Mouse (Mus musculus) heart, postnatal 10 days (tissue): Measurements from ENCODE around the gene Lrrc46. TPM values are rescaled to one million over a fixed set of nuclear protein-coding genes. Genes with fewer than 3 reads are reported as not detected.
A peak's percentile ranks its signal among the peaks of the same experiment; 100 is the strongest.

Source experiments
- DNase-seq, 2 experiments: peaks; one replicate each; pipeline ENCODE4 v3.0.0; 2021
- intact Hi-C: fragments of 180-260 bp; cut with DNase I; formaldehyde crosslinking; loops from one replicate; pipeline ENCODE4 v1.15.1; 2025
- total RNA-seq, 2 experiments: library from RNA; stranded (reverse); gene quantifications; 2 replicates each; pipeline ENCODE4 v1.2.3; 2021

Gene Lrrc46
- total RNA-seq, result under 1 TPM; 0.31 to 0.45 TPM

GRCm38 (mm10) chr11:97041022-97041899 is at the start of gene Lrrc46, which contains the start of gene Mrpl10:
TSS of gene Lrrc46 (minus strand) at chr11:97041407.
TSS of gene Mrpl10 (plus strand) at chr11:97041560.
- intact Hi-C loops, result no loop called here

GRCm38 (mm10) chr11:97086365-97086764 is 45.2 kb upstream of the Lrrc46 start:
- DNase-seq, result no peak
- intact Hi-C loops, result no loop called here

More at GRCm38 (mm10) chr11:97041022-97041899, at the start of gene Lrrc46, which contains the start of gene Mrpl10:
- DNase-seq, result peak; percentile 91

- DNase-seq, result no peak
- intact Hi-C loops, result no loop called here
Measured at GRCm38 (mm10) chr11:97084821-97085505, 43.8 kb upstream of the Lrrc46 start.

GRCm38 (mm10) chr11:97083401-97084140 is 42.4 kb upstream of the Lrrc46 start:
- no peak for DNase-seq
- intact Hi-C loops, result no loop called here

GRCm38 (mm10) chr11:97082977-97083376 is 41.8 kb upstream of the Lrrc46 start:
- DNase-seq, result peak; percentile 28 to 62
- intact Hi-C loops, result no loop called here

GRCm38 (mm10) chr11:97080291-97080690 is 39.1 kb upstream of the Lrrc46 start:
- intact Hi-C loops, result no loop called here
- no peak for DNase-seq

GRCm38 (mm10) chr11:97078751-97079150 is 37.5 kb upstream of the Lrrc46 start:
- peak; percentile 29 to 47 for DNase-seq
- intact Hi-C loops, result loop anchor here (10.0 kb wide), 1 partner anchor 246 kb away; no protein-coding TSS in a partner anchor

- DNase-seq, result no peak
- intact Hi-C loops, result loop anchor here (10.0 kb wide), 1 partner anchor 251 kb away; no protein-coding TSS in a partner anchor
Measured at GRCm38 (mm10) chr11:97074235-97074634, 33.0 kb upstream of the Lrrc46 start.

GRCm38 (mm10) chr11:97072533-97072932 is 31.3 kb upstream of the Lrrc46 start:
- DNase-seq, result peak; percentile 56 to 75
- intact Hi-C loops, result loop anchor here (2.0 to 10.0 kb wide), 3 partner anchors 74 to 252 kb away; no protein-coding TSS in a partner anchor

GRCm38 (mm10) chr11:97071129-97071528 is 29.9 kb upstream of the Lrrc46 start:
- intact Hi-C loops, result loop anchor here (10.0 kb wide), 1 partner anchor 254 kb away; no protein-coding TSS in a partner anchor

GRCm38 (mm10) chr11:97069770-97070169 is 28.6 kb upstream of the Lrrc46 start:
- intact Hi-C loops, result loop anchor here (10.0 kb wide), 1 partner anchor 255 kb away; no protein-coding TSS in a partner anchor
- no peak for DNase-seq

More at GRCm38 (mm10) chr11:97071129-97071528, 29.9 kb upstream of the Lrrc46 start:
- DNase-seq, result peak; percentile 63 to 77

GRCm38 (mm10) chr11:97069333-97069732 is 28.1 kb upstream of the Lrrc46 start:
- intact Hi-C loops, result no loop called here

GRCm38 (mm10) chr11:97066656-97067360 is 25.6 kb upstream of the Lrrc46 start:
- no peak for DNase-seq
- intact Hi-C loops, result no loop called here

More at GRCm38 (mm10) chr11:97069333-97069732, 28.1 kb upstream of the Lrrc46 start:
- DNase-seq, result no peak

- intact Hi-C loops, result no loop called here
Measured at GRCm38 (mm10) chr11:97065538-97066295, 24.5 kb upstream of the Lrrc46 start.

GRCm38 (mm10) chr11:97063921-97064295 is 22.7 kb upstream of the Lrrc46 start:
- intact Hi-C loops, result no loop called here

More at GRCm38 (mm10) chr11:97065538-97066295, 24.5 kb upstream of the Lrrc46 start:
- DNase-seq, result no peak

GRCm38 (mm10) chr11:97063274-97063920 is 22.2 kb upstream of the Lrrc46 start:
- intact Hi-C loops, result no loop called here

More at GRCm38 (mm10) chr11:97063921-97064295, 22.7 kb upstream of the Lrrc46 start:
- DNase-seq, result no peak

GRCm38 (mm10) chr11:97052219-97052646 is 11.0 kb upstream of the Lrrc46 start:
- intact Hi-C loops, result no loop called here
- DNase-seq, result no peak

More at GRCm38 (mm10) chr11:97063274-97063920, 22.2 kb upstream of the Lrrc46 start:
- DNase-seq, result no peak

GRCm38 (mm10) chr11:97050944-97051586 is 9.9 kb upstream of the Lrrc46 start:
- no peak for DNase-seq
- intact Hi-C loops, result no loop called here
